Mouse (Mus musculus): ENCODE measurements at regions not wholly inside any gene's neighbourhood (a gene's known extent, or its start where the extent isn't known, plus 50 kb on each side); places are given as distances from the start of the nearest gene placed in this dataset.

GRCm38 (mm10) chr16:21320284-21320683 is 102.6 kb upstream of the Vps8 start:
- DNase-seq (ENCODE audit: low spot score), result no peak
- Histone ChIP-seq H3K27me3 (ENCODE audit: control insufficient read depth, insufficient read depth, low read length) (no peaks in the 10 kb centered on the region), H3K4me3 (replicated peaks; ENCODE audit: low read length) (no peak overlapping the region), H3K4me1 (ENCODE audit: control insufficient read depth, insufficient read depth, low read length) (peaks cover 41% of the 10 kb centered on the region), H3K9me3 (ENCODE audit: control insufficient read depth, low read length) (no peaks in the 10 kb centered on the region), H3K9ac (ENCODE audit: low read depth, low read length, severe bottlenecking) (no peak overlapping the region), H3K4me2 (replicated peaks; ENCODE audit: low read depth, low read length, severe bottlenecking) (no peak overlapping the region), H3K36me3 (ENCODE audit: control insufficient read depth, insufficient read depth, low read length) (no peaks in the 10 kb centered on the region), H3K27ac (replicated peaks; ENCODE audit: low read depth, low read length) (no peak overlapping the region)
- TF ChIP-seq POLR2A (IDR thresholded peaks at IDR 0.05; ENCODE audit: borderline replicate concordance, extremely low read depth, insufficient read depth, insufficient read length), result no peak
- WGBS, result 59% methylated on average over 2 of the region's 2 CpGs
- no peak for ATAC-seq (ENCODE audit: low FRiP score, low read depth)

- Histone ChIP-seq H3K4me2 (replicated peaks; ENCODE audit: low read depth, low read length, severe bottlenecking) (no peak overlapping the region), H3K9ac (ENCODE audit: low read depth, low read length, severe bottlenecking) (peak overlapping the region; percentile 31; the same call in 1 of the 2 replicates), H3K4me1 (ENCODE audit: control insufficient read depth, insufficient read depth, low read length) (peaks cover 32% of the 10 kb centered on the region), H3K36me3 (ENCODE audit: control insufficient read depth, insufficient read depth, low read length) (no peaks in the 10 kb centered on the region), H3K27ac (replicated peaks; ENCODE audit: low read depth, low read length) (peak overlapping the region; percentile 48), H3K4me3 (replicated peaks; ENCODE audit: low read length) (no peak overlapping the region), H3K9me3 (ENCODE audit: control insufficient read depth, low read length) (no peaks in the 10 kb centered on the region), H3K27me3 (ENCODE audit: control insufficient read depth, insufficient read depth, low read length) (no peaks in the 10 kb centered on the region)
- WGBS, result 28% methylated on average over 18 of the region's 18 CpGs
- no peak; the same call in 1 of the 2 replicates for ATAC-seq (ENCODE audit: low FRiP score, low read depth)
- no peak for TF ChIP-seq POLR2A (IDR thresholded peaks at IDR 0.05; ENCODE audit: borderline replicate concordance, extremely low read depth, insufficient read depth, insufficient read length)
- peak; percentile 42 for DNase-seq (ENCODE audit: low spot score)
Observed at GRCm38 (mm10) chr16:21321188-21322070, 101.5 kb upstream of the Vps8 start.

- H3K4me2 ChIP-seq (replicated peaks; ENCODE audit: low read depth, low read length, severe bottlenecking), result no peak overlapping the region
- ATAC-seq (ENCODE audit: low FRiP score, low read depth) (peak; percentile 33; the same call in 1 of the 2 replicates), DNase-seq (ENCODE audit: low spot score) (peak; percentile 38)
- no peak overlapping the region for H3K27ac ChIP-seq (replicated peaks; ENCODE audit: low read depth, low read length)
- H3K4me1 ChIP-seq (ENCODE audit: control insufficient read depth, insufficient read depth, low read length), result peaks cover 32% of the 10 kb centered on the region
- no peaks in the 10 kb centered on the region for H3K9me3 ChIP-seq (ENCODE audit: control insufficient read depth, low read length)
- H3K4me3 ChIP-seq (replicated peaks; ENCODE audit: low read length), result no peak overlapping the region
- H3K36me3 ChIP-seq (ENCODE audit: control insufficient read depth, insufficient read depth, low read length), result no peaks in the 10 kb centered on the region
- WGBS, result 56% methylated on average over 10 of the region's 10 CpGs
- TF ChIP-seq POLR2A (IDR thresholded peaks at IDR 0.05; ENCODE audit: borderline replicate concordance, extremely low read depth, insufficient read depth, insufficient read length), result no peak
- no peaks in the 10 kb centered on the region for H3K27me3 ChIP-seq (ENCODE audit: control insufficient read depth, insufficient read depth, low read length)
- H3K9ac ChIP-seq (ENCODE audit: low read depth, low read length, severe bottlenecking), result no peak overlapping the region
Observed at GRCm38 (mm10) chr16:21322437-21322836, 100.5 kb upstream of the Vps8 start.

GRCm38 (mm10) chr16:21323446-21324034 is 99.4 kb upstream of the Vps8 start:
- Histone ChIP-seq H3K4me3 (replicated peaks; ENCODE audit: low read length) (no peak overlapping the region), H3K9me3 (ENCODE audit: control insufficient read depth, low read length) (no peaks in the 10 kb centered on the region), H3K4me1 (ENCODE audit: control insufficient read depth, insufficient read depth, low read length) (peaks cover 23% of the 10 kb centered on the region), H3K4me2 (replicated peaks; ENCODE audit: low read depth, low read length, severe bottlenecking) (no peak overlapping the region), H3K27me3 (ENCODE audit: control insufficient read depth, insufficient read depth, low read length) (no peaks in the 10 kb centered on the region), H3K27ac (replicated peaks; ENCODE audit: low read depth, low read length) (no peak overlapping the region), H3K36me3 (ENCODE audit: control insufficient read depth, insufficient read depth, low read length) (no peaks in the 10 kb centered on the region), H3K9ac (ENCODE audit: low read depth, low read length, severe bottlenecking) (no peak overlapping the region)
- TF ChIP-seq POLR2A (IDR thresholded peaks at IDR 0.05; ENCODE audit: borderline replicate concordance, extremely low read depth, insufficient read depth, insufficient read length), result no peak
- no peak for ATAC-seq (ENCODE audit: low FRiP score, low read depth)
- WGBS, result 80% methylated on average over 3 of the region's 3 CpGs
- DNase-seq (ENCODE audit: low spot score), result no peak

- DNase-seq (ENCODE audit: low spot score) (no peak), ATAC-seq (ENCODE audit: low FRiP score, low read depth) (no peak)
- WGBS, result 91% methylated on average over 4 of the region's 4 CpGs
- no peak overlapping the region for H3K9ac ChIP-seq (ENCODE audit: low read depth, low read length, severe bottlenecking)
- H3K4me1 ChIP-seq (ENCODE audit: control insufficient read depth, insufficient read depth, low read length), result peaks cover 10% of the 10 kb centered on the region; the same call in 1 of the 2 replicates
- H3K36me3 ChIP-seq (ENCODE audit: control insufficient read depth, insufficient read depth, low read length), result no peaks in the 10 kb centered on the region
- H3K27me3 ChIP-seq (ENCODE audit: control insufficient read depth, insufficient read depth, low read length), result no peaks in the 10 kb centered on the region
- H3K4me2 ChIP-seq (replicated peaks; ENCODE audit: low read depth, low read length, severe bottlenecking), result no peak overlapping the region
- H3K9me3 ChIP-seq (ENCODE audit: control insufficient read depth, low read length), result no peaks in the 10 kb centered on the region
- H3K4me3 ChIP-seq (replicated peaks; ENCODE audit: low read length), result no peak overlapping the region
- no peak overlapping the region for H3K27ac ChIP-seq (replicated peaks; ENCODE audit: low read depth, low read length)
- TF ChIP-seq POLR2A (IDR thresholded peaks at IDR 0.05; ENCODE audit: borderline replicate concordance, extremely low read depth, insufficient read depth, insufficient read length), result no peak
Observed at GRCm38 (mm10) chr16:21327969-21328368, 94.9 kb upstream of the Vps8 start.
